ENCODE assay signal across 14 mouse cellular contexts in genomic region chr2:71967855-71968254, GRCm38 (mm10).
"Had no signal": no experiment of that assay in that cellular context is flagged by ENCODE, and none has a peak within 500 bp of the region (broad histone marks: within the 10 kb centered on the region; RNA-seq: fewer than 3 reads in every experiment).

No protein-coding gene starts in this region.

- DNase-seq: gastrocnemius, postnatal 14 days; gastrocnemius, postnatal 36 days; heart, adult 18-20 months; heart, postnatal 10 days; kidney, adult 11 months; kidney, adult 2 months; kidney, adult 9 months; kidney, postnatal 14 days; kidney, postnatal 36 days; layer of hippocampus, postnatal 36 days; left cerebral cortex, postnatal 4 days had no signal

- ATAC-seq: hindbrain, postnatal 0 days; intestine, embryonic 16.5 days; liver, embryonic 12.5 days had no signal
